18 mouse cellular contexts compared by ENCODE assay signal in genomic region chr7:75128036-75128435, GRCm38 (mm10).
DNase-seq lines count a peak whose midpoint lies in the region; ATAC-seq and TF ChIP-seq lines count a peak whose summit lies in the region.
"Had no signal": no experiment of that assay in that cellular context is flagged by ENCODE, and none has a peak within 500 bp of the region (broad histone marks: within the 10 kb centered on the region; RNA-seq: fewer than 3 reads in every experiment).

No protein-coding gene starts in this region.

- ATAC-seq in hindbrain, embryonic 13.5 days (ENCODE audit: low FRiP score): no peak
- ATAC-seq: forebrain, embryonic 13.5 days; forebrain, embryonic 15.5 days; forebrain, postnatal 0 days had no signal

- in situ Hi-C loops in ES-E14 (cut with MboI; ENCODE audit: low sequenced_read_pairs in 2 of 2, unreplicated experiment in 2 of 2): loop anchor here in 1 of 2 experiments (25.0 kb wide), 1 partner anchor 759 kb away; no protein-coding TSS in a partner anchor

- no peak overlapping the region for H3K9ac ChIP-seq in ES-E14 (ENCODE audit: insufficient read depth, low read depth, low read length, poor library complexity, severe bottlenecking)
- no peak overlapping the region for H3K9ac ChIP-seq in hindbrain, embryonic 13.5 days
- H3K9ac ChIP-seq: embryonic facial prominence, embryonic 12.5 days; forebrain, embryonic 13.5 days; forebrain, embryonic 15.5 days; forebrain, postnatal 0 days had no signal

- no peaks in the 10 kb centered on the region for H3K27me3 ChIP-seq in hindbrain, embryonic 13.5 days
- H3K27me3 ChIP-seq: embryonic facial prominence, embryonic 12.5 days; forebrain, embryonic 13.5 days; forebrain, embryonic 15.5 days had no signal

- H3K4me2 ChIP-seq in hindbrain, embryonic 13.5 days: no peak overlapping the region
- H3K4me2 ChIP-seq: embryonic facial prominence, embryonic 12.5 days; forebrain, embryonic 13.5 days; forebrain, embryonic 15.5 days had no signal

- H3K9me3 ChIP-seq in ES-E14 (ENCODE audit: control insufficient read depth, insufficient read depth, low read depth, low read length): no peaks in the 10 kb centered on the region
- H3K9me3 ChIP-seq in hindbrain, embryonic 13.5 days: no peaks in the 10 kb centered on the region
- H3K9me3 ChIP-seq: embryonic facial prominence, embryonic 10.5 days; embryonic facial prominence, embryonic 12.5 days; forebrain, embryonic 13.5 days; forebrain, embryonic 15.5 days had no signal

- H3K36me3 ChIP-seq in ES-E14 (ENCODE audit: control insufficient read depth, insufficient read depth, low read length, poor library complexity, severe bottlenecking): no peaks in the 10 kb centered on the region
- no peaks in the 10 kb centered on the region for H3K36me3 ChIP-seq in hindbrain, embryonic 13.5 days
- H3K36me3 ChIP-seq: embryonic facial prominence, embryonic 10.5 days; embryonic facial prominence, embryonic 12.5 days; forebrain, embryonic 15.5 days had no signal

- no peaks in the 10 kb centered on the region; a peak in 2 of 4 replicates for H3K4me1 ChIP-seq in ES-E14 (ENCODE audit: control insufficient read depth in 2 of 2, insufficient read depth in 2 of 2, low read length in 2 of 2, poor library complexity in 1 of 2)
- peaks cover 2% of the 10 kb centered on the region; the same call in 1 of the 2 replicates for H3K4me1 ChIP-seq in hindbrain, embryonic 13.5 days (replicated peaks)
- H3K4me1 ChIP-seq: embryonic facial prominence, embryonic 10.5 days; forebrain, embryonic 13.5 days; forebrain, embryonic 15.5 days had no signal

- H3K27ac ChIP-seq in ES-E14 (ENCODE audit: insufficient read depth, low read depth, low read length, poor library complexity, severe bottlenecking): no peak overlapping the region
- no peak overlapping the region for H3K27ac ChIP-seq in hindbrain, embryonic 13.5 days
- H3K27ac ChIP-seq: embryonic facial prominence, embryonic 10.5 days; embryonic facial prominence, embryonic 12.5 days; forebrain, embryonic 13.5 days; forebrain, embryonic 15.5 days had no signal

- H3K4me3 ChIP-seq in ES-E14 (ENCODE audit: insufficient read depth in 1 of 2, low read depth in 1 of 2, low read length in 2 of 2, poor library complexity in 1 of 2, severe bottlenecking in 1 of 2): no peak overlapping the region
- H3K4me3 ChIP-seq in hindbrain, embryonic 13.5 days: no peak overlapping the region
- H3K4me3 ChIP-seq: embryonic facial prominence, embryonic 10.5 days; embryonic facial prominence, embryonic 12.5 days; forebrain, embryonic 13.5 days; forebrain, embryonic 15.5 days had no signal

- 94% methylated on average over 4 of the region's 4 CpGs for WGBS in hindbrain, embryonic 13.5 days

- DNase-seq in ES-CJ7 (ENCODE audit: low read depth, low spot score) (peak; percentile 50), ES-E14 (ENCODE audit: low read depth, low spot score) (no peak), ZHBTc4 (ENCODE audit: low read depth, low spot score) (peak; percentile 70)
- DNase-seq in urinary bladder, adult 2 months (ENCODE audit: low spot score): no peak
- DNase-seq: adrenal gland, adult 2 months; adrenal gland, postnatal 10 days; adrenal gland, postnatal 25 days; cerebellum, adult 11 months; cerebellum, adult 18-20 months; cerebellum, adult 8-10 months; cerebellum, postnatal 10 days; cerebellum, postnatal 25 days; forebrain, postnatal 0 days had no signal

TF ChIP-seq in ES-E14, 5 proteins besides CTCF, POLR2A, EP300 and RAD21:
- TF ChIP-seq MAFK (IDR thresholded peaks at IDR 0.05; ENCODE audit: insufficient read depth, low read depth, low read length): 0 out of 2 replicates have a peak, but pooled peaks have one; percentile 25
- TF ChIP-seq CHD2 (IDR thresholded peaks at IDR 0.05; ENCODE audit: low read depth, low read length): no peak
TF ChIP-seq in ES-E14: peak in this region for 1.

Comparison
In these comparisons a context has a peak if more than half of its experiments do, and no peak if none do; other contexts are left out.
1. DNase-seq: peak in ES-CJ7 (single experiment) and ZHBTc4 (single experiment); none in ES-E14 (single experiment) and urinary bladder, adult 2 months (single experiment).